Mouse (Mus musculus) bone marrow macrophage, adult 2 months (primary cell): ENCODE data around the gene Pde1a. TPM values are rescaled to one million over a fixed set of nuclear protein-coding genes. Genes with fewer than 3 reads are reported as not detected.
"Not testable (repeated sequence)": the region's sequence is repeated elsewhere in the genome, so short reads cannot be mapped to it uniquely, and the experiment has no call there.

Source experiments
- H3K27ac ChIP-seq: 2 replicates; pipeline ENCODE4 v1.5.1; 2012; ENCODE audit warnings: low read depth, low read length; ENCODE audit not compliant: insufficient read depth
- H3K4me1 ChIP-seq: 2 replicates; pipeline ENCODE4 v1.6.1; 2012; ENCODE audit warnings: low read length; ENCODE audit not compliant: control insufficient read depth, insufficient read depth
- H3K4me3 ChIP-seq: 2 replicates; pipeline ENCODE4 v1.5.1; 2012; ENCODE audit warnings: mild to moderate bottlenecking, low read length, moderate library complexity; ENCODE audit not compliant: insufficient read depth
- CTCF ChIP-seq: IDR thresholded peaks from 2 replicates; pipeline ENCODE4 v1.5.1; 2012; ENCODE audit warnings: low read depth, mild to moderate bottlenecking, low read length, moderate library complexity
- POLR2A ChIP-seq: IDR thresholded peaks from 2 replicates; pipeline ENCODE4 v1.6.1; 2012; ENCODE audit warnings: mild to moderate bottlenecking, low read depth, low read length, borderline replicate concordance
- polyA plus RNA-seq: library from polyadenylated mRNA; stranded (reverse); fragments of >200 nt; gene quantifications from 2 replicates; pipeline ENCODE4 v1.2.4, GENCODE M21; 2012; ENCODE audit not compliant: missing spikeins, insufficient read depth, insufficient read length

Pde1a gene
- polyA plus RNA-seq, 1 experiment = not detected

- no peaks in the 10 kb centered on the region for H3K4me1 ChIP-seq
- no peak overlapping the region for H3K4me3 ChIP-seq
- TF ChIP-seq CTCF (no peak), POLR2A (no peak)
These were observed 208.8 kb downstream of the Pde1a start for GRCm38 (mm10) chr2:79920438-79920837.

GRCm38 (mm10) chr2:79901841-79902510 is 227.3 kb downstream of the Pde1a start:
- Histone ChIP-seq H3K27ac (no peak overlapping the region), H3K4me1 (no peaks in the 10 kb centered on the region), H3K4me3 (no peak overlapping the region)
- TF ChIP-seq CTCF (no peak), POLR2A (no peak)

More at GRCm38 (mm10) chr2:79920438-79920837, 208.8 kb downstream of the Pde1a start:
- H3K27ac ChIP-seq = no peak overlapping the region

- no peak for TF ChIP-seq CTCF
- TF ChIP-seq POLR2A = no peak
- H3K27ac ChIP-seq = no peak overlapping the region
- H3K4me3 ChIP-seq = no peak overlapping the region
- H3K4me1 ChIP-seq = no peaks in the 10 kb centered on the region
These were observed 230.7 kb downstream of the Pde1a start for GRCm38 (mm10) chr2:79898522-79898921.

GRCm38 (mm10) chr2:79892829-79893228 is 236.4 kb downstream of the Pde1a start:
- no peak for TF ChIP-seq POLR2A
- no peak for TF ChIP-seq CTCF
- Histone ChIP-seq H3K4me1 (no peaks in the 10 kb centered on the region), H3K4me3 (no peak overlapping the region), H3K27ac (no peak overlapping the region)

- Histone ChIP-seq H3K4me1 (no peaks in the 10 kb centered on the region), H3K4me3 (no peak overlapping the region), H3K27ac (no peak overlapping the region)
- no peak for TF ChIP-seq POLR2A
- TF ChIP-seq CTCF = no peak
These were observed 237.3 kb downstream of the Pde1a start for GRCm38 (mm10) chr2:79891760-79892570.

GRCm38 (mm10) chr2:79890726-79891125 is 238.5 kb downstream of the Pde1a start:
- H3K4me1 ChIP-seq = no peaks in the 10 kb centered on the region
- TF ChIP-seq POLR2A = no peak
- no peak for TF ChIP-seq CTCF
- H3K4me3 ChIP-seq = no peak overlapping the region
- H3K27ac ChIP-seq = no peak overlapping the region

- no peak for TF ChIP-seq CTCF
- no peak for TF ChIP-seq POLR2A
These were observed 245.5 kb downstream of the Pde1a start for GRCm38 (mm10) chr2:79883631-79884350.

GRCm38 (mm10) chr2:79883210-79883609 is 246.0 kb downstream of the Pde1a start:
- TF ChIP-seq CTCF = no peak
- TF ChIP-seq POLR2A = no peak

More at GRCm38 (mm10) chr2:79883631-79884350, 245.5 kb downstream of the Pde1a start:
- no peak overlapping the region for H3K27ac ChIP-seq
- no peaks in the 10 kb centered on the region for H3K4me1 ChIP-seq
- H3K4me3 ChIP-seq = no peak overlapping the region

GRCm38 (mm10) chr2:79865275-79865999 is 263.8 kb downstream of the Pde1a start:
- TF ChIP-seq POLR2A (no peak), CTCF (no peak)
- no peak overlapping the region for H3K4me3 ChIP-seq
- no peak overlapping the region for H3K27ac ChIP-seq
- no peaks in the 10 kb centered on the region for H3K4me1 ChIP-seq

More at GRCm38 (mm10) chr2:79883210-79883609, 246.0 kb downstream of the Pde1a start:
- Histone ChIP-seq H3K4me3 (no peak overlapping the region), H3K4me1 (no peaks in the 10 kb centered on the region), H3K27ac (no peak overlapping the region)

GRCm38 (mm10) chr2:79856874-79857273 is 272.4 kb downstream of the Pde1a start:
- no peak overlapping the region for H3K4me3 ChIP-seq
- H3K4me1 ChIP-seq = no peaks in the 10 kb centered on the region; the same call in 1 of the 2 replicates
- H3K27ac ChIP-seq = no peak overlapping the region
- TF ChIP-seq CTCF (no peak), POLR2A (no peak)

GRCm38 (mm10) chr2:79847396-79847795 is 281.9 kb downstream of the Pde1a start:
- H3K4me1 ChIP-seq, H3K4me3 ChIP-seq, H3K27ac ChIP-seq: not testable (repeated sequence)
